Mouse (Mus musculus) cerebellum, postnatal 36 days (tissue): ENCODE data around the gene Cyp26c1.

ENCODE experiments used
- DNase-seq, 2 experiments: peaks; one replicate each; pipeline ENCODE4 v3.0.0; 2021 to 2022; ENCODE audit warnings: mixed read lengths in 2 of 2

Gene Cyp26c1

DNA sequence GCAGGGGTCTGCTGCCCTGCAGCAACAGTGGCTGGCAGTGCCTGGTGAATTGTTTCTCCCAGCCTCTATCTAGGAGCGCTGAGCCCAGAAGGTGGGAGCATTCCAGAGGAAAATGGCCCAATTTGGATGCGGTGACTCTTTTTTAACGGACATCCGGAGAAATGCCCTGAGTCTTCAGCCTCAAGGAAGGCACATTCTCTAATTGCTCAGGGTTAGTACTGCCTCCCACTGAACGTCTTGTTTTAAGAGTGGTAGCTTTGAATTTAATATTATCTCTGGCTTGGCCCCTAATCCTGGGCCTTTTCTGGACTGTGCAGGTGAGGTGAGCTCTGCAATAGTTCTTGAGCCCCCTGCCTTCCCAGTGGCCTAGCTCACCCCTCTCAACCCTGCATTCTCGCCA lies at the start of gene Cyp26c1:
TSS of gene Cyp26c1 (plus strand) at position 301 of the 400 bp plus-strand sequence.
- DNase-seq = no peak

DNA sequence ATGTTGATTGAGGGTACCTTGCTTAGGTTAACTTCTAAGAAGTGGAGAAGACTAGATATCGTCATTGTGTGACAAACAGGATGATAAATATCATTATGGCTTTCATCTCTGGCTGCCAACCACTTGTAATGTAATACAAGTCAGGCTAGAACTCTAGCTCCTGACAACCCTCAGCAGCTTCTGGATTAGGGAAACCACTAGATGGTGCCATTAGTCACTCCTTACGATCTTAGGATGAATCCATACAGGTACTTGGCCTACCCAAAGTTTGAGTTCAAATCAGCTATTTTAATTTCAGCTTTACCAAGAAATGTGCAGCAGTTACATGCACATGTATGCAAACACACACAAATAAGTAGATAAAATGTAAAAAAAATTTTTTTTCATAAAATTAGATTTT lies 37.4 kb upstream of the Cyp26c1 start:
- DNase-seq = no peak

DNA sequence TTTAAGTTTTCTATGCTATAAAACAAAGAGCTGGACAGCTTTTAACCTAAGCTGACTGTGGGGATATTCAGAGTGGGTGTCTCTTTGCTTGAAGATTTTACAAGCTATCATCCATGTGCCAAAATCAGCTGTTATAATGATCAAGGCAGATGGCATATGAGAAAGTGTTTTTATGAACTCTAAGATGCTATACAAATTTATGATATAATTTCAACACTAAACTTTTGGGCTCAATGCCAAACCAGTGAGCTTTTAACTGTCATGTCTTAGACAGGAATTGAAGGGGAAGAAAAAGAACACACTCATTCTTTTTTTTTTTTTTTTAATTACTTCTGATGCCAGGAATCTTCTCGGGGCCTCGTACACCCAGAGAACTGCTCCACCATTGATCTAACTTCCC lies 34.9 kb upstream of the Cyp26c1 start:
- DNase-seq = no peak

DNA sequence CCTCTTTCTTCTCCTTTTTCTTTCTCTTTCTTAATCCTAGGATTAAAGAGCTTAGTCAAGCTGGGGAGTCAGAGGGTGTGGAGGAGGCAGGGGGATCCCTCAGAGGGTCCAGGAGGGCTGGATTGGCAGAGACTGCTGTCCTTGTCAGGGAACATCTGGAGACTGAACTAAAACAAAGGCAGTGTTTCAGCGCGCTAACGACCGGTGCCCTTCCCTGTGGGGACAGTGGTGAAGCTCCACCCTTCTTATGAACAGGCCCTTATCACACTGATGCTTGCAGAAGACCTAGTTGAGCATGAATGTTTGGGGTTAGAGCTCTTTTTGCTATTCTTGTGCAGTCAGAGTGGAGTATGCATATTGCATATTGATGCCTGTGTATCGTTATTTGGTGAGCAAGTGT lies 31.4 kb upstream of the Cyp26c1 start:
- no peak for DNase-seq

DNA sequence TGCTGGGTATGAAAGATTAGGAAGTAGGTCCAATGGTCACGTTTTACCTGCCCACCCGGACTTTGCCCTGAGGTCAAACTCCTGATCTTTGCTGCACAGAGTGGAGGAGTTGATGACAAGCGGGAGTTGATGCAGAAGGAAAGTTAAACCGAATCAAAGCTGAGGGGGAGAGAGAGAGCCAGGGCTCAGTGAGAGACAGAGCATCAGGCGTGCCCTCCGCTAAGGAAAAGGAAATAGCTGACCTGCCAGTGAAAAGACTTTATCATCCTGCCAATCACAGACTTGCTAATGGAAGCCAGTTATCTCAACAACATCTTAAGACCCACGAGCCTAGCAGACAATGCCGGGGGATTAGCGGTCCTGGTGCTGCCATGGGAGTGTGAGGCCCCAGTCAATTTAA lies 28.9 kb upstream of the Cyp26c1 start:
- DNase-seq = no peak

DNA sequence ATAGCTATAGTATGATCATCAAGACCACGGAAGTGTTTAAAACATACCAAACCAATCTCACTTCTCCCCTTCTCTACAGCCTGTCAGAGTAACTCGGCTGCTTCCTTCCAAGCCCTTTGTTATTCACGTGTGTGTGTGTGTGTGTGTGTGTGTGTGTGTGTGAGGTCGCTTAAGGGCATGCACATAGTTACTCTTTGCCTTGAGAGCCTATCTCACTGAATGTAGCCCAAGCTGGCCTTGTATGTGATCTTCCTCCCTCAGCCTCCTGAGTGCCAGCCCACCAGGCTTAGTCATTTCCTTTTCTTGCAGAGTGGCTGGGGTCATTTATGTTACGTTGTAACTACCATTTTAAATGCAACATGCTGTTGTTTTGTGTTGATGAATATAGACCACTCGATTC lies 20.1 kb upstream of the Cyp26c1 start:
- DNase-seq = no peak

DNA sequence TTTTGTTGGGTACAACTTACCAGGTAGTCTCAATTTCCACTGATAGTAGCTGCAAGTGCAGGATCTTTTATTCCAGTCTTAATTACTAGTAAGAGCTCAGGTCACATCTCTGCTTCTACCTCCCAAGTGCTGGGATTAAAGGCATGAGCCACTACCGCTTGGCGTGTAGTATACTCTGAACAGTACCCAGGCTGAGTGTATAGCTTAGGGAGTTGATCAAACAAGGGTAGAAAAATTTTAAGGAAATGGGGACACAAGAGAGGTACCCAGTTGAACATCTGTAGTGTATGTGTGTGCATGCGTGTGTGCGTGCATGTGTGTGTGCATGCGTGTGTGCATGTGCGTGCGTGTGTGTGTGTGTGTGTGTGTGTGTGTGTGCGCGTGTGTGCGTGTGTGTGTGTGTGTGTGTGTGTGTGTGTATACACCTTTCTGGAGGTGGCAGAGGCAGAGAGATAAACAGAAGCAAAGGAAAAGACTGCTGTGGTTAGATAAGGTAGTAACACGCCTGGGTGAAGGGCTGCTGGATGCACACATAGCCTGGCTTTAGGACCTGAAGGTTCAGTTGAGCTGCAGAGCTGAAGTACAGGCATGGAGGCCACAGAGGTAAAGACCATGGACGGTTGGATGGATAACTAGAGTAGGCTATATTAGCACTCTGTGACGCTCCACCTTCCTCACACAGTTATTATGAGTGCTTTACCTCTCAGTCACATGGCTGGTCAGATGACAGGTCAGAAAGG lies 17.4 kb upstream of the Cyp26c1 start:
- DNase-seq = no peak

DNA sequence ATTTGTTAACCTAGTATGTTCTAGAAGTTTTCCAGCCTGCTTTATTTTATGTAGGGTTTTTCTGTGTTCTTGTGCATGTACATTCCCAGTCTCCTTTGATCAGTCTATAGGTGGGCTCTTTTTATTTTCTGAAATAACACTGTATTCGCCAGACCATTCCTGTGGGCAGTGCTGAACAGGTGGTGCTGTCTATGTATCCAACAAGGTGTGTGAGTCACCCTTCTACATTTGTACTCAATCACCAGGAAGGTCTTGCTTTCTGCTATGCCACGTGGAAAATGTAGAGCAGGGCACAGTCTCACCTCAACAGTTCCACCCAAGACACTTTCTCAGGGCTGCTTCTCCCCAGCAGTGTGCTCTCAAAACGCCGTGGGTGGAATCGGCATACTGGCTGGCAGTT lies 16.7 kb upstream of the Cyp26c1 start:
- DNase-seq = no peak

DNA sequence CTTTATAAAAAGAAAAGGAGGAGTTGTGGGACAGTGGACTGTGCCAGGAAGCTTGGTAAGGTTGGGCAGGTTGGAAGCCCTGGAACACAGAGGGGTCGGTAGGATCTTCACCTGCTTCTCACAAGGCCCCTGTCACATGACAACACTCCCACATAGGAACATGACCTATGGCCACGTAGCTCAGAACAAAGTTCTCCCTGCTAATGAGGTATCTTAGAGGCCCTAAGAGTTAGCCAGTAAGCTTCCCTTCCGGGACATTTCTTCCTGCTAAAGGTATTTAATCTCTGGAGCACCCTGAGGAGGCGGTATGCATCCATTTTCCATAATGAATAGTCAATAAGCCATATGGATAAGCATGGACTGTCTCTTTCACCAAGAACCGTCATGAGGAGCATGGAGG lies 15.9 kb upstream of the Cyp26c1 start:
- no peak for DNase-seq

DNA sequence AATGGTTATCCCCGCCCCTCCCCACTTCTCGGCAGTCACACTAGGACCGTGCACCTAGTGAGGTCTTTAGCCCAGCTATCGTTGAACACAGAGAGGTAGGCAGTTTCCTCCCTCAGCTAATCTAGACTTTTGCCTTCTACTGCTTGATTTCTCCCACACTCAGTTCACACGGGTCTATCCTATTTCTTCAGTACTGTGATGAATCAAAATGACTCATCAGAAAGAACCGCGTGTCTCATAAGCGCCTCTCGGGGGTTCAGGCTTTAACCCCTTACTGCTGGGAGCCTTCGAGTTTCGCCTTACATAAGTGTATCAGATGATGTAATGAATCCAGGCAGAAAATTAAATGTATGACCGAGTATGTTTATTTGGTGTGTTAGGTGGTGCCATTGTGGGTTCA lies 12.0 kb upstream of the Cyp26c1 start:
- no peak for DNase-seq

DNA sequence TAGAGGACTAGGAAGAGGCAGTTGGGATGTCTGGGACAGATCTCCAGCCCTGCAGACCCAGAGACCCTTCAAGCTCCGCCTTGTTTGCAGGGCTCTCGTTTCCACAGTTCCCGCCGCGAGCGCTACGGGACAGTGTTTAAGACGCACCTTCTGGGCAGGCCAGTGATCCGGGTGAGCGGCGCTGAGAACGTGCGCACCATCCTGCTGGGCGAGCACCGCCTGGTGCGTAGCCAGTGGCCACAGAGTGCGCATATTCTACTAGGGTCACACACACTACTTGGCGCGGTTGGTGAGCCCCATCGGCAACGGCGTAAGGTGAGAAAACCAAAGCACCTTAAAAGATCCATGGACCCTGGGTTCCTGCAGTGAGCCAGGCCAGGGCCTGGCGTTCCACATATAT lies 966 bp downstream of the Cyp26c1 start:
- no peak for DNase-seq

DNA sequence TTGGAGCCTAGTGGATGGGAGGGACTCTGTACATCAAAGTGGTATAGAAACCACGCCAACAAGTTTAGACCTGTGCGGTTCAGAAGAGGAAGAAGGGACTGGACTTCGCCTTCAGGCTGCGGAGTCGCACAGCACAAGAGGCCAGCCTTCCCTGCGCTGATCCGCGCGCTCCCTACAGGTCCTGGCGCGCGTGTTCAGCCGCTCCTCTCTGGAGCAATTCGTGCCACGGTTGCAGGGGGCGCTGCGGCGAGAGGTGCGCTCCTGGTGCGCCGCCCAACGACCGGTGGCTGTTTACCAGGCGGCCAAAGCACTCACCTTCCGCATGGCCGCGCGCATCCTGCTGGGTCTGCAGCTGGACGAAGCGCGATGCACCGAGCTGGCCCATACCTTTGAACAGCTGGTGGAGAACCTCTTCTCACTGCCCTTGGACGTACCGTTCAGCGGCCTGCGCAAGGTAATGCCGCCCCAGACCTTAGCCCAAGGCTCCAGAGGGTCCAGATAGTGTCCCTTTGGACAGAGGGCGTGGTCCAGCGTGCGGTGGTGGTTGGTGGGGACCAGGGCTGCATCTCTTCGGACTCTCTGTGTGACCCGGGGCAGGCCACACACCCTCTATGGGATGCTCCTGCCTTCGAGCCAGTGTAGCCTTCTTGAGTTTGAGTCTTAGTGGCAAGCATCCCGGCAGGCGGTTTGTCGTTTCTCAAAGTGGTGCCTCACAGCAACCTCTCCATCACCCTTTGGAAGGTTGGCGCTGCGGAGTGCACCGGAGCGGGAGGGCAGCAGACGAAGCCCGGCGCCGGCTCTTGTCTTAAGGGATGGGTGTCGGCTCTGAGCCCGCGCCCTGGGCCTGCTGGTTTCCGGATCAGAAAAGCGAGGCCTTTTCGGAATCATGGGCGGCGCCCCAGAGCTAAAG lies 1.8 kb downstream of the Cyp26c1 start:
- no peak for DNase-seq

DNA sequence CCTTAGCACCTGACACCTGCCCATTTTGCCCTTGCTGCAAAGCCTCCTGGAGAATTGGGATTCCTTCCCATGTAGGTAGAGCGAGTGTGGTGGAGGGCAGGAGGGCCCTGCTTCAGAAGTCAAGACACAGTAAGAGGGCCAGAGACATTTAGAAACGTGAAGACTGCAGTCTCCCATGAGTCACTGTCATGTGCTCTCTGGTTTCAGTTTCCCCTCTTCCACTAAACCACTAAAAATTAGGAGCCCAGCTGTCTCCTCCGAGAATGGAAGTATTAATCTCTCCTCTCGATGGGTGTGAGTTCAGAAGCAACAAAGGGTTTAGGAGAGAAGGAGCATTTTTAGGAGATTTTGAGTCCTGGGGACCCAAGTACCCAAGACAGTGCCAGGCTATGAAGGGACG lies 4.1 kb downstream of the Cyp26c1 start:
- DNase-seq = no peak

DNA sequence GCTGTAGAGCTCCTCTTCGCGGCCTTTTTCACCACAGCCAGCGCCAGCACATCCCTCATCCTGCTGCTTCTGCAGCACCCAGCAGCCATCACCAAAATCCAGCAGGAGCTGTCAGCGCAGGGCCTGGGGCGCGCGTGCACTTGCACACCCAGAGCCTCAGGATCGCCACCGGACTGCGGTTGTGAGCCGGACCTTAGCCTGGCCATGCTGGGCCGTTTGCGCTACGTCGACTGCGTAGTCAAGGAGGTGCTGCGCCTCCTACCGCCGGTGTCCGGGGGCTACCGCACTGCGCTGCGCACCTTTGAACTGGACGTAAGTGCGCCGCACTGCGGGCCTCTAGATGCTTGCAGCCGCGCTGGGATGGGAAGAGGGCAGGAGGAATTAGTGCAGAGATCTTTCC lies 5.3 kb downstream of the Cyp26c1 start:
- no peak for DNase-seq

DNA sequence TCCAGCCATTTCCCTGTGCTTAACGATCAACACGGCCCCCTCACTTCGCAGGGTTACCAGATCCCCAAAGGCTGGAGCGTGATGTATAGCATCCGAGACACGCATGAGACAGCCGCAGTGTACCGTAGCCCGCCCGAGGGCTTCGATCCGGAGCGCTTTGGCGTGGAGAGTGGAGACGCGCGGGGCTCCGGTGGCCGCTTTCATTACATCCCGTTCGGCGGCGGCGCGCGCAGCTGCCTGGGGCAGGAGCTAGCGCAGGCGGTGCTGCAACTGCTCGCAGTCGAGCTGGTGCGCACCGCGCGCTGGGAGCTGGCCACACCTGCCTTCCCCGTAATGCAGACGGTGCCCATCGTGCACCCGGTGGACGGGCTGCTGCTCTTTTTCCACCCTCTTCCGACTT lies 7.5 kb downstream of the Cyp26c1 start:
- DNase-seq = no peak

DNA sequence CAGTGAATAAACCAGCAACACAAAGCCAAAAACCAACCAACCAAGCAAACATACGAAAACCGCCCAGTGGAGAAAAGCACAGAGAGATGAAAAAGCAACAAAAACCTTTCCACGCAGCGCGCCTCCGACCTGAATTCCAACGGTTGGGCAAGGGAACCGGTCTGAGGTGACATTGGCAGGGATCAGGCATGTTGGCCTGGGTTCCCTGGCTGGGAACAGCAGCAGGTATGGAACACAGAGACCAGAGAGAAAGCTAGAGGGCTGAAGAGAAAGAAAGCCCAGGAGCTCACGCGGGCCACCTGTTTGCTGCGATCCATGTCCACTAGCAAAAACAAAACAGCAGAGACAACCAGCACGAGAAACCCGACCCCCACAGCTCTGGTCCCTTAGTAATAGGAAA lies 9.8 kb downstream of the Cyp26c1 start:
- DNase-seq = no peak

DNA sequence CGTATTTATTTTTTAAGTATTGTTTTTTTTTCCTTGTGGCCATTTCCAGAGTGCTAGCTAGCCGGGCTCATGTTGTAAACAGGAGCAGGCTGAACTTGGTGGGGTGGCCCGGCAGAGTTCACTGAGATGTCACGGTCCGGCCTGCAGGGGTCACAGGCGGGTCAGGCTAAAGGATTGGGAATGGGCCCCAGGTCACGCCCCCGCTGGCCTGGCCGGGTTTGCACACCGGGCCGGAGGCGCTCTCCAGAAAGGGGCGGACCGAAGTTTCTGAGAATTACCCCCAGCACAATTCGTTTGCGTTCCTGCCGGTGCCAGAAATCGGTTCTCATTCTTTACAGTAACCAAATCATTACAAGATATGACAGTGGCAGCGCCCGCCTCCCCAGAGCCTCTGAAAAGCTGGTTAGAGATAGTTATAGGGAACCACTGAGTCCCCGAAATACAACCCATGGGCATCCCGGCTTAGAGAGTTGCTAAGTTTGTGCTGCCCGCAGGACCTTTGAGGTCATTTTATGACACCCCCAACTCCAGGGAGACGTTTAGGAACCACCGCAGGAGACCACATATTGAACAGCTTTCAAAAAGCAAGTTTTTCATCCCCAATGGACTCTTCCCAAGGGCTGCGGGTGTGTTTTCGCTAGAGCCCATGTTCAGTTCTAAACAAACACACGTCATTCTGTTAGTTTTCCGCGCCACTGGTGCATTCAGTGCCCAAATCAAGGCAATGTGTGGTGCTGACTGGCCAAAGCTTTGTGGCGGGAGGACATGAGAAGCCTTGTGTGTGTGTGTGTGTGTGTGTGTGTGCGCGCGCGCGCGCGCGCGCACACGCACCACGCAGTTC lies 10.6 kb downstream of the Cyp26c1 start:
- DNase-seq = no peak

DNA sequence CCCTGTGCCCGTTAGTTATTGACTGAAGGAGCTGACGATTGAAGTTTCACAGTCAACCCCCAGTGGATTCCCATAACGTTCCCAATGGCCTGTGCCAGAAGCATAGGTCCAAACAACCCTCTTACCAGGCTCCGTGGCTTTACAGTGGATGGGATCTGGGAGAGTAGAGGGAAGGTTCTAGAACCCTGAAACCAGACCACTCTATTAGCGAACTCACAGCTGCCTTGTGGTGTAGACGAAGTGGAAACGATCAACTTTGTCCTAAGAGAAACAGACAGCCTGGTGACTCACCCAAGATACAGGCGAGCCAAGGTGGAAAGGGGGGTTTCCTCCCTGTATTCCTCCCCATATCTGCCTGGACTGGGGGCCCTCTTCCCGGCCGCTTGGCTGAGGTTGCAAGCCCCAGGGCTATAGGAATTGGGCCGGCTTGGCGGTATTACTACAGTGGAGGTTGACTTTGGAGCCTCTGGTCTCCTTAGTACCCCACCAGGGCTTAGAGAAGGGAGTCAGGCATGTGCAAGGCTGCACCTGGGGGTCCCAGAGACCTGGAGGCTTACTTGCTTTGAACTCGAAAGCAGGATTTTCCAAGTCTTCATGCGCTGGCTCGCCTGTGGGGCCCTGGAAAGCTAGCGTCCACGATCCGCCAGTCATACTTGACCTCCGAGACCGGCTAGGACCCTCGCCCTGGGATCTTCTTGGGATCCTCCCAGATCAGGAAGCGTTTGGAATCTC lies 11.4 kb downstream of the Cyp26c1 start:
- DNase-seq = no peak

DNA sequence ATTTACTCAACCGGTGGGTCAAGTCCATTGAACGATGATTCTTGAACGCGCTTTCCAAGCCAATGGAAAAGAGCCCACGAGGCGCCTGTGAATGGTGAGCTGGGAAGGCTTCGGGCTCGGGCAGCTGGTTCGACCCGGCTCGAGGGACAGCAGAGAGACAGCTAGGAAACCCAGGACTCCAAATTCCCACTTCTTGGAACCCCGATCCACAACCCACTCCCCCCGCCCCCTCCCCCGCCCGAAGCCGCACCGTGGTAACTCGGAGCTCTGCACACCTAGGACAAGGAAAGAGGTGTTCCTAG lies 11.9 kb downstream of the Cyp26c1 start:
- no peak for DNase-seq

DNA sequence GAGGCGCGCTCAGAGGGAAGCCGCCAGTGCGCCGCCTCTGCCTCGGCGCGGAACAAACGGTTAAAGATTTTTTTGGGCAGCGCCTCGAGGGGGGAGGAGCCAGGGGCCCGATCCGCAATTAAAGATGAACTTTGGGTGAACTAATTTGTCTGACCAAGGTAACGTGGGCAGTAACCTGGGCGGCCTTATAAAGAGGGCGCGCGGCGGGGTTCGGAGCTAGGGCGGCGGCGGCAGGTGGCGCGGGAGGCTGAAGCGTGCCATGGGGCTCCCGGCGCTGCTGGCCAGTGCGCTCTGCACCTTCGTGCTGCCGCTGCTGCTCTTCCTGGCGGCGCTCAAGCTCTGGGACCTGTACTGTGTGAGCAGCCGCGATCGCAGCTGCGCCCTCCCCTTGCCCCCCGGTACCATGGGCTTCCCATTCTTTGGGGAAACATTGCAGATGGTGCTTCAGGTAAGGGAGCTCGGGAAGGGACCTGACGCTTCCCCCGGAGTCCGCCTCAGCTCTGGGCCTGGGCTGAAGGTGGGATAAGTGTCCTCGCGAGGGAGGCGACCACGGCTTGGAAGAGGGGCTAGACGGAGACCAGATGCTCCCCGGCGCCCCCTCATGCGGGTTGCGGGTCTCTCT lies 12.4 kb downstream of the Cyp26c1 start, which contains the start of gene Cyp26a1:
TSS of gene Cyp26a1 (plus strand) at position 148 of the 622 bp plus-strand sequence.
- DNase-seq = no peak

DNA sequence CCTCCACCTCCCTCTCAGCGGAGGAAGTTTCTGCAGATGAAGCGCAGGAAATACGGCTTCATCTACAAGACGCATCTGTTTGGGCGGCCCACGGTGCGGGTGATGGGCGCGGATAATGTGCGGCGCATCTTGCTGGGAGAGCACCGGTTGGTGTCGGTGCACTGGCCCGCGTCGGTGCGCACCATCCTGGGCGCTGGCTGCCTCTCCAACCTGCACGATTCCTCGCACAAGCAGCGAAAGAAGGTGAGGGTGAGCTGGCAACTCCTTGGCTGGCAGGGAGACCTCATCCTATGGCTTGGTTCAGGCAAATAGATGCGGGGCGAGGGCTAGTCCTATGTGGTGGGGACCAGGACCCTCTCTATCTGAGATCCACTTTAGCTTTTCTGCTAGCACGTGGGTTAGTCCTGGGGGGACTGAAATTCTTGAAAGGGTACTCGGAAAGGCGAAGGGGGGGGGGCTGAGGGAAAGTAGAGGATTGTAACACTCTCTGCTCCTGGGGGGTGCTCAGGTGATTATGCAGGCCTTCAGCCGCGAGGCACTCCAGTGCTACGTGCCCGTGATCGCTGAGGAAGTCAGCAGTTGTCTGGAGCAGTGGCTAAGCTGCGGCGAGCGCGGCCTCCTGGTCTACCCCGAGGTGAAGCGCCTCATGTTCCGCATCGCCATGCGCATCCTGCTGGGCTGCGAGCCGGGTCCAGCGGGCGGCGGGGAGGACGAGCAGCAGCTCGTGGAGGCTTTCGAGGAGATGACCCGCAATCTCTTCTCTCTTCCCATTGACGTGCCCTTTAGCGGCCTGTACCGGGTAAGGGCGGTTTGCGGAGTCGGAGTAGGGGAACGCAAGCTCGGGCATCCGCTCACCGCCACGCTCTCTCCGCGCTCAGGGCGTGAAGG lies 13.1 kb downstream of the Cyp26c1 start:
- DNase-seq = no peak
